Mouse (Mus musculus) kidney, adult 2 months (tissue): Measurements from ENCODE around the gene Elovl6. TPM values are rescaled to one million over a fixed set of nuclear protein-coding genes. Genes with fewer than 3 reads are reported as not detected.

ENCODE experiments used
- DNase-seq: peaks from one replicate; pipeline ENCODE4 v3.0.0; 2021
- H3K27ac ChIP-seq: fragments of 200-500 bp; 2 replicates; pipeline ENCODE4 v1.5.1; 2012; ENCODE audit warnings: low read depth, low read length, control low read depth, inconsistent platforms; ENCODE audit not compliant: insufficient read depth
- H3K27me3 ChIP-seq: fragments of 200-500 bp; replicated peaks from 2 replicates; pipeline ENCODE4 v1.6.1; 2012; ENCODE audit warnings: mild to moderate bottlenecking, moderate library complexity, low read length, inconsistent platforms; ENCODE audit not compliant: control insufficient read depth, insufficient read depth
- H3K36me3 ChIP-seq: fragments of 200-500 bp; 2 replicates; pipeline ENCODE4 v1.6.1; 2012; ENCODE audit warnings: mild to moderate bottlenecking, moderate library complexity, low read length, inconsistent platforms; ENCODE audit not compliant: control insufficient read depth, insufficient read depth
- H3K4me1 ChIP-seq: fragments of 200-500 bp; 2 replicates; pipeline ENCODE4 v1.6.1; 2011; ENCODE audit warnings: low read length; ENCODE audit not compliant: control insufficient read depth, insufficient read depth
- H3K4me3 ChIP-seq: fragments of 200-500 bp; 2 replicates; pipeline ENCODE4 v1.5.1; 2011; ENCODE audit warnings: mild to moderate bottlenecking, low read depth, low read length, control low read depth; ENCODE audit not compliant: insufficient read depth
- CTCF ChIP-seq: fragments of 200-500 bp; conservative IDR thresholded peaks from 2 replicates; pipeline ENCODE4 v1.5.1; 2011; ENCODE audit warnings: low read depth, mild to moderate bottlenecking, control low read depth, low read length, moderate library complexity, mixed read lengths; ENCODE audit not compliant: insufficient read depth, insufficient read length
- POLR2A ChIP-seq: fragments of 200-500 bp; IDR thresholded peaks from one replicate; pipeline ENCODE4 v1.6.1; 2011; ENCODE audit warnings: low read depth, low read length, control low read depth
- WGBS: fragments of 180-500 bp; shearing (Covaris S2); methylation state at CpG from one replicate; pipeline ENCODE4 v1.1.7; 2018; 5-methylcytosine and 5-hydroxymethylcytosine counted together
- polyA plus RNA-seq: library from polyadenylated mRNA; depleted of rRNA; stranded (reverse); fragments of >200 nt; gene quantifications from 2 replicates; pipeline ENCODE4 v1.2.3, GENCODE M21; 2012

Elovl6 gene
- polyA plus RNA-seq, 1 experiment: 73.0 TPM

GRCm38 (mm10) chr3:129532865-129533742, 949 bp downstream of the Elovl6 start:
- no peaks in the 10 kb centered on the region for H3K27me3 ChIP-seq
- TF ChIP-seq POLR2A: no peak
- TF ChIP-seq CTCF: no peak
- peak overlapping the region; percentile 73 for H3K4me3 ChIP-seq
- no peak overlapping the region; the same call in 1 of the 2 replicates for H3K27ac ChIP-seq
- H3K36me3 ChIP-seq: no peaks in the 10 kb centered on the region
- DNase-seq: peak; percentile 32
- H3K4me1 ChIP-seq: peaks cover 3% of the 10 kb centered on the region; the same call in 1 of the 2 replicates
- WGBS: under 1% methylated on average over 40 of the region's 40 CpGs

GRCm38 (mm10) chr3:129533743-129534530, 1.8 kb downstream of the Elovl6 start:
- TF ChIP-seq POLR2A (peak; percentile 10), CTCF (no peak)
- under 1% methylated on average over 69 of the region's 74 CpGs for WGBS
- Histone ChIP-seq H3K4me3 (peak overlapping the region; percentile 73), H3K36me3 (no peaks in the 10 kb centered on the region), H3K27me3 (no peaks in the 10 kb centered on the region), H3K27ac (peak overlapping the region; percentile 52), H3K4me1 (peaks cover 3% of the 10 kb centered on the region; the same call in 1 of the 2 replicates)
- DNase-seq: peak; percentile 78

GRCm38 (mm10) chr3:129535444-129535843, 3.3 kb downstream of the Elovl6 start:
- 41% methylated on average over 6 of the region's 6 CpGs for WGBS
- H3K27ac ChIP-seq: no peak overlapping the region
- no peaks in the 10 kb centered on the region for H3K36me3 ChIP-seq
- H3K27me3 ChIP-seq: no peaks in the 10 kb centered on the region
- no peak overlapping the region for H3K4me3 ChIP-seq
- DNase-seq: no peak
- H3K4me1 ChIP-seq: peaks cover 3% of the 10 kb centered on the region; the same call in 1 of the 2 replicates
- TF ChIP-seq CTCF: no peak
- no peak for TF ChIP-seq POLR2A

- H3K27ac ChIP-seq: peak overlapping the region; percentile 11; the same call in 1 of the 2 replicates
- peaks cover 3% of the 10 kb centered on the region; the same call in 1 of the 2 replicates for H3K4me1 ChIP-seq
- 4% methylated on average over 11 of the region's 11 CpGs for WGBS
- TF ChIP-seq CTCF (no peak), POLR2A (no peak)
- H3K4me3 ChIP-seq: peak overlapping the region; percentile 28
- no peaks in the 10 kb centered on the region for H3K27me3 ChIP-seq
- H3K36me3 ChIP-seq: no peaks in the 10 kb centered on the region
- peak; percentile 95 for DNase-seq
Observed at GRCm38 (mm10) chr3:129536109-129536508, 4.0 kb downstream of the Elovl6 start.

- DNase-seq: no peak
Observed at GRCm38 (mm10) chr3:129537954-129538353, 5.8 kb downstream of the Elovl6 start.

GRCm38 (mm10) chr3:129540882-129541281, 8.7 kb downstream of the Elovl6 start:
- WGBS: 89% methylated on average over 2 of the region's 2 CpGs
- no peaks in the 10 kb centered on the region; the same call in 1 of the 2 replicates for H3K36me3 ChIP-seq

More at GRCm38 (mm10) chr3:129537954-129538353, 5.8 kb downstream of the Elovl6 start:
- no peaks in the 10 kb centered on the region for H3K27me3 ChIP-seq
- H3K4me3 ChIP-seq: no peak overlapping the region
- TF ChIP-seq CTCF: no peak
- TF ChIP-seq POLR2A: no peak
- no peak overlapping the region for H3K27ac ChIP-seq
- WGBS: 79% methylated on average over 5 of the region's 5 CpGs
- H3K36me3 ChIP-seq: no peaks in the 10 kb centered on the region; the same call in 1 of the 2 replicates
- peaks cover 3% of the 10 kb centered on the region; the same call in 1 of the 2 replicates for H3K4me1 ChIP-seq

GRCm38 (mm10) chr3:129541456-129541855, 9.3 kb downstream of the Elovl6 start:
- no peaks in the 10 kb centered on the region for H3K27me3 ChIP-seq
- no peak overlapping the region for H3K27ac ChIP-seq
- TF ChIP-seq CTCF (no peak), POLR2A (no peak)
- no peak for DNase-seq
- H3K36me3 ChIP-seq: no peaks in the 10 kb centered on the region; the same call in 1 of the 2 replicates
- WGBS: 98% methylated on average over 11 of the region's 11 CpGs
- H3K4me1 ChIP-seq: peaks cover 3% of the 10 kb centered on the region; the same call in 1 of the 2 replicates
- H3K4me3 ChIP-seq: no peak overlapping the region

More at GRCm38 (mm10) chr3:129540882-129541281, 8.7 kb downstream of the Elovl6 start:
- DNase-seq: no peak
- TF ChIP-seq POLR2A (no peak), CTCF (no peak)
- Histone ChIP-seq H3K4me1 (peaks cover 3% of the 10 kb centered on the region; the same call in 1 of the 2 replicates), H3K4me3 (no peak overlapping the region), H3K27ac (no peak overlapping the region), H3K27me3 (no peaks in the 10 kb centered on the region)
